Mouse (Mus musculus) 416B (cell line): ENCODE results near the gene Aifm2.

ENCODE experiments used
- DNase-seq: peaks from one replicate; pipeline ENCODE4 v3.0.0; 2011; ENCODE audit warnings: low read depth

Gene Aifm2

GRCm38 (mm10) chr10:61764689-61765088 lies 49.6 kb downstream of the Aifm2 start:
- DNase-seq: no peak

- no peak for DNase-seq
Observed at GRCm38 (mm10) chr10:61765558-61765957, 50.5 kb downstream of the Aifm2 start.

- no peak for DNase-seq
Observed at GRCm38 (mm10) chr10:61766806-61767205, 51.7 kb downstream of the Aifm2 start.

GRCm38 (mm10) chr10:61781461-61782128 lies 66.5 kb downstream of the Aifm2 start:
- no peak for DNase-seq

GRCm38 (mm10) chr10:61782799-61783611 lies 67.9 kb downstream of the Aifm2 start:
- DNase-seq: no peak

GRCm38 (mm10) chr10:61783621-61784251 lies 68.7 kb downstream of the Aifm2 start, which contains the start of gene H2afy2:
H2afy2 (minus strand) TSS chr10:61784147.
- no peak for DNase-seq

- no peak for DNase-seq
Observed at GRCm38 (mm10) chr10:61784414-61784813, 69.4 kb downstream of the Aifm2 start.

- no peak for DNase-seq
Observed at GRCm38 (mm10) chr10:61787541-61788313, 72.7 kb downstream of the Aifm2 start.

- DNase-seq: no peak
Observed at GRCm38 (mm10) chr10:61788499-61788898, 73.4 kb downstream of the Aifm2 start.
